Mouse (Mus musculus) intestine, embryonic 16.5 days (tissue): ENCODE measurements around the gene Slc25a11. TPM values are rescaled to one million over a fixed set of nuclear protein-coding genes. Genes with fewer than 3 reads are reported as not detected.

Source experiments
- ATAC-seq: fragments of 200-750 bp; cut with Nextera tagmentation; 2 replicates; pipeline ENCODE4 v1.8.0; 2017; ENCODE audit warnings: moderate TSS enrichment, moderate library complexity
- H3K27ac ChIP-seq: fragments of 300-500 bp; sonication (generic); 2 replicates; pipeline ENCODE4 v1.5.1; 2014; ENCODE audit warnings: mild to moderate bottlenecking, low read length
- H3K27me3 ChIP-seq: fragments of 300-500 bp; sonication (generic); replicated peaks from 2 replicates; pipeline ENCODE4 v1.6.1; 2014; ENCODE audit warnings: low read length, control low read depth, mixed read lengths; ENCODE audit not compliant: control insufficient read depth, insufficient read depth
- H3K36me3 ChIP-seq: fragments of 300-500 bp; sonication (generic); 2 replicates; pipeline ENCODE4 v1.6.1; 2014; ENCODE audit warnings: low read length, control low read depth; ENCODE audit not compliant: control insufficient read depth, insufficient read depth
- H3K4me1 ChIP-seq: fragments of 300-500 bp; sonication (generic); 2 replicates; pipeline ENCODE4 v1.6.1; 2014; ENCODE audit warnings: low read length, control low read depth, mixed read lengths; ENCODE audit not compliant: control insufficient read depth, insufficient read depth
- H3K4me2 ChIP-seq: fragments of 300-500 bp; sonication (generic); 2 replicates; pipeline ENCODE4 v1.6.1; 2014; ENCODE audit warnings: low read depth, low read length, control low read depth
- H3K4me3 ChIP-seq: fragments of 300-500 bp; sonication (generic); 2 replicates; pipeline ENCODE4 v1.5.1; 2014; ENCODE audit warnings: mild to moderate bottlenecking, low read length
- H3K9ac ChIP-seq: fragments of 300-500 bp; sonication (generic); 2 replicates; pipeline ENCODE4 v1.6.1; 2014; ENCODE audit warnings: low read depth, low read length
- H3K9me3 ChIP-seq: fragments of 300-500 bp; sonication (generic); 2 replicates; pipeline ENCODE4 v1.6.1; 2016; ENCODE audit warnings: low read length, control low read depth; ENCODE audit not compliant: control insufficient read depth
- WGBS: fragments of 180-500 bp; shearing (Covaris S2); extraction: QIAGEN DNeasy Blood & Tissue Kit; methylation state at CpG from one replicate; pipeline ENCODE4 v1.1.7; 2014; 5-methylcytosine and 5-hydroxymethylcytosine counted together
- polyA plus RNA-seq: library from polyadenylated mRNA; unstranded; fragments of >200 nt; fragmentation: Nextera tagmentation; extraction: Ambion mirVana; gene quantifications from 2 replicates; pipeline ENCODE4 v1.2.1, GENCODE M21; 2015

The Slc25a11 gene
- polyA plus RNA-seq, 1 experiment from 2014 or later: 215 TPM

DNA sequence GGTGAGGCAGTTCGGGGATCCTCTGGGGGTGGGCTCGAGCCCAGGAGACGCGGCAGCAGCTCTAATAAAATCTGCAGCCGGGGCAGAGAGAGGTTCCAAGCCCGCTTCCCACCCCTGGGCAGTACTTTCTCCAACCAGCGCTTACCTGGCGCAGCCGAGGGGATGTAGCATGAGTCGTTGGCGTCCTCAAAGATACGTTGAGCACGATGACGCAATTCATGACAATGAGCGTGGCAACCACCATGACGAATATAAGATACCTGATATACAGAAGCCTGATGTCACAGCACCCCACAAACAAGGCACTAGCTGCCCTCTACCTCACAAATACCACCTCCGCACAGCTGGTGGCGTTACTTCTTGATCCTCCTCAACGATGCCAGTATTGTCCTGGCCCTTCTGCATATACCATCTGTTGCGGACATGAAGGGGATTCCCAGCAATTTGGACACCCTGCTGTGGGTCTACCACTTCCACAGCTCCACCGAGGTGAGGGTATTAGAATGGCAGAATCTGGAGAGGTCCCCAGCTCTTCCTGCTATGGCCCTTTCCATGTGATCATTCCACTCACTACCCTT is 31.7 kb downstream of the Slc25a11 start, which contains the start of gene 4930544D05Rik:
4930544D05Rik (plus strand) TSS at position 333 of the 578 bp plus-strand sequence.
- 14% methylated on average over 21 of the region's 21 CpGs for WGBS
- H3K27me3 ChIP-seq: no peaks in the 10 kb centered on the region
- H3K36me3 ChIP-seq: peaks cover 7% of the 10 kb centered on the region
- no peaks in the 10 kb centered on the region for H3K9me3 ChIP-seq
- H3K4me1 ChIP-seq: peaks cover 3% of the 10 kb centered on the region; the same call in 1 of the 2 replicates
- H3K27ac ChIP-seq: peak within 1 kb of the TSS; percentile 53
- H3K9ac ChIP-seq: peak within 1 kb of the TSS; percentile 66
- peak within 1 kb of the TSS; percentile 94 for H3K4me2 ChIP-seq
- ATAC-seq: peak; percentile 32
- peak within 1 kb of the TSS; percentile 51 for H3K4me3 ChIP-seq

DNA sequence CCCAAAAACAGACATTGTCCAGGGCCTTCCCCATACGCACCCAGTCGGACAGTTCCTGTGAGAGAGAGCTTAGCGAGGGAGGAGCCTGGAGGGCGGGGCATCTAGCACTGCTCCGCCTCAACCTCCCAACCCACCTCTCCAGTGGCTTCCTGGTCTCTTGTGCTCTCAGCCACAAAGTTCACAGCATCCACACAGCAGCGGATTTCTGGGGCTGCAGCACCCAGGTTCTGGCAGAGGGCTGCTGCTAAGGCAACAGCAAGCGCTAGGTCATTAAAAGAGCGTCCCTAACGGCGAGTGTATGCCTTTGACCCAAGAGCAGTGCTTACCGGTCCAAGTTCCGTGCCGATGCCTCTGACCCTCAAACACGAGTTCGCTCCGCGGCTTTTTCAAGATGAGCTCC is 32.2 kb downstream of the Slc25a11 start:
- Histone ChIP-seq H3K9ac (peak overlapping the region; percentile 66), H3K9me3 (no peaks in the 10 kb centered on the region), H3K4me3 (peak overlapping the region; percentile 51), H3K4me2 (peak overlapping the region; percentile 94), H3K27ac (peak overlapping the region; percentile 53), H3K36me3 (peaks cover 7% of the 10 kb centered on the region), H3K4me1 (peaks cover 3% of the 10 kb centered on the region; the same call in 1 of the 2 replicates), H3K27me3 (no peaks in the 10 kb centered on the region)
- peak; percentile 95 for ATAC-seq
- WGBS: 1% methylated on average over 17 of the region's 17 CpGs

- Histone ChIP-seq H3K27me3 (no peaks in the 10 kb centered on the region), H3K4me1 (peaks cover 3% of the 10 kb centered on the region; the same call in 1 of the 2 replicates), H3K27ac (no peak overlapping the region), H3K4me3 (no peak overlapping the region), H3K36me3 (peaks cover 22% of the 10 kb centered on the region), H3K9me3 (no peaks in the 10 kb centered on the region), H3K9ac (no peak overlapping the region), H3K4me2 (no peak overlapping the region)
- WGBS: 80% methylated on average over 7 of the region's 7 CpGs
- no peak for ATAC-seq
These were observed 34.8 kb downstream of the Slc25a11 start for GRCm38 (mm10) chr11:70612505-70612904.

- Histone ChIP-seq H3K9me3 (no peaks in the 10 kb centered on the region), H3K4me1 (peaks cover 3% of the 10 kb centered on the region; the same call in 1 of the 2 replicates), H3K36me3 (peaks cover 27% of the 10 kb centered on the region), H3K27me3 (no peaks in the 10 kb centered on the region), H3K27ac (no peak overlapping the region), H3K9ac (no peak overlapping the region), H3K4me3 (no peak overlapping the region), H3K4me2 (no peak overlapping the region)
- no peak for ATAC-seq
- 88% methylated on average over 4 of the region's 4 CpGs for WGBS
These were observed 36.5 kb downstream of the Slc25a11 start for GRCm38 (mm10) chr11:70610752-70611151.

DNA sequence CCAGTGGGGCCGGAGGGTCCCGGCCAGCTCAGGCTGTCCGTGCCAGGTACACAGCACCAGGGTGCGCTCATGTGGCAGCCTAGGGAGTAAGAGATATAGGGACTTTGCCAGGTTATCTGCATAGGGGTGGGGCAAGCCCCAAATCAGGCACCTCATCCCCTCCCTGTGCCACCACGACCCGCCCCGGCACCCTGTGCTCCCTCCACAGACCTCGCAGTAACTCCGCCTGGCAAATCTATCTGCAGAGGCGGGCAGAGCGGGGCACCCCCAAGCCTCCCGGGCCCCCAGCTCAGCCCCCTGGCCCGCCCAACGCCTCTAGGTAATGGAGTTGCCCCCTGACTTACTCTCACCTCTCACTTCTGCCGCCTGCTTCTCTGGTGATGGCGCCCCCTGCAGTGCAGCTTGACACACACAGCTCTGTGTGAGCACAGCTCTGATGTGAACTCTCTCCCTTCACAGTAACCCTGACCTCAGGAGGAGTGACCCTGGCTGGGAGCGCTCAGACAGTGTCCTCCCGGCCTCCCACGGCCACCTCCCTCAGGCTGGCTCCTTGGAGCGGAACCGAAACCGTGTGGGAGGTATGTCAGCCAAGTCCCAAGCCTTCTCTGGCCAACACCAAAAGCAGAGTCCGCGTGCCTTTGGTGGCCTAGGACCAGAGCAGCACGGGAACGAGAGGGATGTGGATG is 38.8 kb downstream of the Slc25a11 start:
- Histone ChIP-seq H3K4me3 (no peak overlapping the region), H3K9ac (no peak overlapping the region), H3K27ac (no peak overlapping the region), H3K4me2 (no peak overlapping the region), H3K9me3 (no peaks in the 10 kb centered on the region), H3K36me3 (peaks cover 31% of the 10 kb centered on the region), H3K27me3 (no peaks in the 10 kb centered on the region), H3K4me1 (0 out of 2 replicates have a peak, but pooled peaks cover 2% of the 10 kb centered on the region)
- no peak for ATAC-seq
- 88% methylated on average over 26 of the region's 26 CpGs for WGBS

- WGBS: 89% methylated on average over 9 of the region's 9 CpGs
- no peak overlapping the region for H3K27ac ChIP-seq
These were observed 39.7 kb downstream of the Slc25a11 start for GRCm38 (mm10) chr11:70607611-70608010.

DNA sequence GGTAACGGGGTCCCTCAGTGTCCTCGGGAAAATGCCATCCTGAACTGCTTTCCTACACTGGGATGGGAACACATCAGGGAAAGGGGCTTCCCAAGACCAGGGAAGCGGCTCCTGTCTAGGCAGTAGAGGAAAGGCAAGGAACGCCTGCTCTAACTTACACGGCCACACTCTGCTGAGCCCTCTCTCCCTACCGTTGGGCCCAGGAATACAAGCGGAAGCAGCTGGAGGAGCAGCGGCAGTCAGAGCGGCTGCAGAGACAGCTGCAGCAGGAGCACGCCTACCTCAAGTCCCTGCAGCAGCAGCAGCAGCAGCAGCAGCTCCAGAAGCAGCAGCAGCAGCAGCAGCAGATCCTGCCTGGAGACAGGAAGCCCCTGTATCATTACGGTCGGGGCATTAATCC is 40.6 kb downstream of the Slc25a11 start:
- H3K4me3 ChIP-seq: no peak overlapping the region
- 77% methylated on average over 12 of the region's 12 CpGs for WGBS
- H3K27ac ChIP-seq: no peak overlapping the region
- 0 out of 2 replicates have a peak, but pooled peaks cover 2% of the 10 kb centered on the region for H3K4me1 ChIP-seq
- no peak for ATAC-seq
- H3K9ac ChIP-seq: no peak overlapping the region
- peaks cover 24% of the 10 kb centered on the region for H3K36me3 ChIP-seq
- H3K27me3 ChIP-seq: no peaks in the 10 kb centered on the region
- no peak overlapping the region for H3K4me2 ChIP-seq
- no peaks in the 10 kb centered on the region for H3K9me3 ChIP-seq

More at GRCm38 (mm10) chr11:70607611-70608010, 39.7 kb downstream of the Slc25a11 start:
- Histone ChIP-seq H3K4me3 (no peak overlapping the region), H3K9ac (no peak overlapping the region), H3K36me3 (peaks cover 30% of the 10 kb centered on the region), H3K9me3 (no peaks in the 10 kb centered on the region), H3K27me3 (no peaks in the 10 kb centered on the region), H3K4me2 (no peak overlapping the region), H3K4me1 (0 out of 2 replicates have a peak, but pooled peaks cover 2% of the 10 kb centered on the region)
- no peak for ATAC-seq

DNA sequence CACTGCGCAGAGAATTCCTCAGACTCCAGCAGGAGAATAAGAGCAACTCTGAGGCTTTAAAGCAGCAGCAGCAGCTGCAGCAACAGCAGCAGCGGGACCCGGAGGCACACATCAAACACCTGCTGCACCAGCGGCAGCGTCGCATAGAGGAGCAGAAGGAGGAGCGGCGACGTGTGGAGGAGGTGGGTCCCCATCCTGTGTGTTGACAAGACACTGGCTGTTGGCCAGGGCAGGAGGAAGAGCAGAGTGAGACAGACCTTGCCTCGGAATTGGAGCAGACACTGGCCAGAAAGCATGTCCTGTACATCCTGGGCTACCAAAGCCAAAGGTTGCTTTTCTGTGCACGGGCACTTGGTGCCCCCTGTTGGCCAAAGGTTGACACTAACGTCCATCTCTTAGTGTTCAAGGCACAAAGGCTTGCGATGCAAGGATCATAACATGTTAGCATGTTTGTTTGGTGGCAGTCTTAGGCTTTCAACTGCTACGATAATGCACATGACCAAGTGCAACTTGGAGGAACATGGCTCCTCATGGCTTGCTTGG is 42.2 kb downstream of the Slc25a11 start:
- no peaks in the 10 kb centered on the region for H3K9me3 ChIP-seq
- no peaks in the 10 kb centered on the region for H3K27me3 ChIP-seq
- H3K4me1 ChIP-seq: 0 out of 2 replicates have a peak, but pooled peaks cover 2% of the 10 kb centered on the region
- peaks cover 24% of the 10 kb centered on the region for H3K36me3 ChIP-seq
- H3K27ac ChIP-seq: no peak overlapping the region
- no peak overlapping the region for H3K4me2 ChIP-seq
- WGBS: 53% methylated on average over 14 of the region's 14 CpGs
- ATAC-seq: peak; percentile 46; the same call in 1 of the 2 replicates
- H3K9ac ChIP-seq: no peak overlapping the region
- no peak overlapping the region for H3K4me3 ChIP-seq

GRCm38 (mm10) chr11:70598451-70598953 is 48.8 kb downstream of the Slc25a11 start:
- no peak for ATAC-seq
- Histone ChIP-seq H3K9me3 (no peaks in the 10 kb centered on the region), H3K9ac (no peak overlapping the region), H3K4me3 (no peak overlapping the region), H3K27ac (no peak overlapping the region), H3K36me3 (0 out of 2 replicates have a peak, but pooled peaks cover 3% of the 10 kb centered on the region), H3K4me1 (peaks cover 26% of the 10 kb centered on the region), H3K4me2 (no peak overlapping the region), H3K27me3 (no peaks in the 10 kb centered on the region)
- WGBS: 85% methylated on average over 9 of the region's 9 CpGs
